Mouse (Mus musculus) CH12.LX (cell line): ENCODE measurements around the gene Leprot. TPM values are rescaled to one million over a fixed set of nuclear protein-coding genes. Genes with fewer than 3 reads are reported as not detected.

ENCODE experiments used
- DNase-seq: peaks from one replicate; pipeline ENCODE4 v3.0.0-alpha.2; 2013; ENCODE audit errors: extremely low read depth
- H3K27ac ChIP-seq: 2 replicates; pipeline ENCODE4 v1.5.1; 2012; ENCODE audit warnings: low read depth, mild to moderate bottlenecking, control low read depth, moderate library complexity; ENCODE audit not compliant: insufficient read depth
- H3K27me3 ChIP-seq: replicated peaks from 2 replicates; pipeline ENCODE3; 2012; ENCODE audit warnings: inconsistent platforms
- H3K36me3 ChIP-seq, 2 experiments: replicated peaks in 1 of 2; 2 replicates each; pipeline versions ENCODE3 to v1.6.1; 2012; ENCODE audit warnings: inconsistent platforms in 1 of 2, low read length in 1 of 2, mild to moderate bottlenecking in 1 of 2, mixed read lengths in 1 of 2, moderate library complexity in 1 of 2; ENCODE audit not compliant: control insufficient read depth in 1 of 2, insufficient read depth in 1 of 2
- H3K4me1 ChIP-seq, 2 experiments: 2 replicates each; pipeline ENCODE4 v1.6.1; 2012; ENCODE audit warnings: inconsistent platforms in 1 of 2, moderate library complexity in 1 of 2; ENCODE audit not compliant: insufficient read depth in 2 of 2, control insufficient read depth in 1 of 2
- H3K4me2 ChIP-seq: 2 replicates; pipeline ENCODE4 v1.6.1; 2012; ENCODE audit warnings: low read depth, mild to moderate bottlenecking, control low read depth; ENCODE audit not compliant: poor library complexity, insufficient read depth, severe bottlenecking
- H3K4me3 ChIP-seq, 3 experiments: fragments of 150-350 bp in 1 of 3; sonication (generic) in 1 of 3; replicated peaks in 1 of 3; 2 replicates each; pipeline versions ENCODE3 to v1.5.1; 2011 to 2012; ENCODE audit warnings: low read depth in 2 of 3, low read length in 2 of 3, mild to moderate bottlenecking in 2 of 3, moderate library complexity in 2 of 3, control low read depth in 1 of 3, improper control_type of control experiment in 1 of 3, inconsistent platforms in 1 of 3, mixed read lengths in 1 of 3; ENCODE audit not compliant: poor library complexity in 1 of 3
- H3K79me2 ChIP-seq: replicated peaks from 2 replicates; pipeline ENCODE4 v1.6.1; 2012; ENCODE audit warnings: mild to moderate bottlenecking, moderate library complexity; ENCODE audit not compliant: control insufficient read depth, poor library complexity, insufficient read depth, severe bottlenecking; ENCODE audit errors: extremely low read depth
- H3K9ac ChIP-seq: 2 replicates; pipeline ENCODE4 v1.6.1; 2012; ENCODE audit warnings: low read depth, mild to moderate bottlenecking, control low read depth, moderate library complexity; ENCODE audit not compliant: insufficient read depth
- H3K9me3 ChIP-seq: replicated peaks from 2 replicates; pipeline ENCODE3; 2012; ENCODE audit warnings: low read length, inconsistent platforms, mixed read lengths
- CHD2 ChIP-seq: IDR thresholded peaks from 2 replicates; pipeline ENCODE4 v1.6.1; 2011; ENCODE audit warnings: low read length, improper control_type of control experiment
- CTCF ChIP-seq, 2 experiments: IDR thresholded peaks in 1 of 2; conservative IDR thresholded peaks in 1 of 2; 2 replicates each; pipeline ENCODE4 v1.5.1; 2011 to 2012; ENCODE audit warnings: low read depth in 2 of 2, low read length in 2 of 2, improper control_type of control experiment in 1 of 2, inconsistent platforms in 1 of 2, mild to moderate bottlenecking in 1 of 2, moderate library complexity in 1 of 2
- E2F4 ChIP-seq: IDR thresholded peaks from 2 replicates; pipeline ENCODE4 v1.6.1; 2011; ENCODE audit warnings: low read depth, low read length, improper control_type of control experiment; ENCODE audit not compliant: insufficient replicate concordance
- EP300 ChIP-seq: IDR thresholded peaks from 2 replicates; pipeline ENCODE4 v1.6.1; 2011; ENCODE audit warnings: low read length, improper control_type of control experiment
- IRF4 ChIP-seq: IDR thresholded peaks from 2 replicates; pipeline ENCODE4 v1.6.1; 2014; ENCODE audit warnings: low read depth, mild to moderate bottlenecking, inconsistent platforms, low read length, improper control_type of control experiment
- MEF2A ChIP-seq: IDR thresholded peaks from 2 replicates; pipeline ENCODE4 v1.6.1; 2014; ENCODE audit warnings: low read depth, mild to moderate bottlenecking, inconsistent platforms, low read length, improper control_type of control experiment, borderline replicate concordance
- NELFE ChIP-seq: IDR thresholded peaks from 2 replicates; pipeline ENCODE4 v1.6.1; 2011; ENCODE audit warnings: low read depth, low read length, improper control_type of control experiment
- NRF1 ChIP-seq: IDR thresholded peaks from 2 replicates; pipeline ENCODE4 v1.6.1; 2014; ENCODE audit warnings: low read depth, mild to moderate bottlenecking, inconsistent platforms, low read length, improper control_type of control experiment, moderate library complexity
- RAD21 ChIP-seq: IDR thresholded peaks from 2 replicates; pipeline ENCODE4 v1.6.1; 2011; ENCODE audit warnings: low read depth, mild to moderate bottlenecking, low read length, improper control_type of control experiment, moderate library complexity
- RCOR1 ChIP-seq: conservative IDR thresholded peaks from 2 replicates; pipeline ENCODE4 v1.6.1; 2012; ENCODE audit warnings: low read depth, mild to moderate bottlenecking, inconsistent platforms, low read length, improper control_type of control experiment
- SMC3 ChIP-seq: IDR thresholded peaks from 2 replicates; pipeline ENCODE4 v1.6.1; 2011; ENCODE audit warnings: low read depth, low read length, improper control_type of control experiment
- TBP ChIP-seq: conservative IDR thresholded peaks from 2 replicates; pipeline ENCODE4 v1.6.1; 2011; ENCODE audit warnings: low read depth, low read length, improper control_type of control experiment
- UBTF ChIP-seq: IDR thresholded peaks from 2 replicates; pipeline ENCODE4 v1.6.1; 2012; ENCODE audit warnings: low read depth, mild to moderate bottlenecking, inconsistent platforms, low read length, improper control_type of control experiment, moderate library complexity
- USF1 ChIP-seq: IDR thresholded peaks from 2 replicates; pipeline ENCODE4 v1.6.1; 2014; ENCODE audit warnings: low read depth, mild to moderate bottlenecking, inconsistent platforms, low read length, improper control_type of control experiment
- dilution Hi-C: fragments of 300-500 bp; cut with MboI; formaldehyde crosslinking; loops from 2 replicates; pipeline ENCODE4 v1.14.3; 2020; ENCODE audit warnings: low sequenced_read_pairs; ENCODE audit not compliant: extremely low pct_unique_long_range_greater_than_20kb, extremely low pct_ligation_motif_present
- in situ Hi-C: fragments of 300-500 bp; cut with MboI; formaldehyde crosslinking; loops from 3 replicates; pipeline ENCODE4 v1.14.3; 2019; ENCODE audit warnings: low sequenced_read_pairs, low pct_ligation_motif_present, low pct_unique_long_range_greater_than_20kb, mixed read lengths
- polyA plus RNA-seq: library from polyadenylated mRNA; unstranded; fragments of >175 nt; gene quantifications from 2 replicates; pipeline ENCODE4 v1.2.1, GENCODE M21; 2012; ENCODE audit warnings: low read depth; ENCODE audit not compliant: insufficient read length
- total RNA-seq, 2 experiments: library from RNA; depleted of rRNA; stranded (reverse); fragments of 300-350 nt in 1 of 2; fragments of >200 nt in 1 of 2; gene quantifications; 2 replicates each; pipeline ENCODE4 v1.2.3; 2012 to 2014

The Leprot gene
- total and polyA plus RNA-seq, 3 experiments: 17.6 to 29.2 (median 24.2) TPM

GRCm38 (mm10) chr4:101603635-101604034 is 43.9 kb upstream of the Leprot start:
- TF ChIP-seq IRF4 (no peak), RCOR1 (no peak), MEF2A (no peak), SMC3 (no peak), USF1 (no peak), E2F4 (no peak), TBP (no peak), EP300 (no peak)
- TF ChIP-seq, all 38 proteins: peak for 0
- DNase-seq: no peak
- H3K27me3 ChIP-seq: no peaks in the 10 kb centered on the region
- H3K4me1 ChIP-seq: no peaks in the 10 kb centered on the region
- no peak overlapping the region for H3K4me2 ChIP-seq
- in situ Hi-C loops (no loop called here), dilution Hi-C loops (no loop called here)
- H3K9ac ChIP-seq: no peak overlapping the region
- no peaks in the 10 kb centered on the region for H3K36me3 ChIP-seq
- no peak overlapping the region for H3K27ac ChIP-seq
- H3K9me3 ChIP-seq: no peaks in the 10 kb centered on the region
- no peaks in the 10 kb centered on the region for H3K79me2 ChIP-seq
- H3K4me3 ChIP-seq: no peak overlapping the region

DNA sequence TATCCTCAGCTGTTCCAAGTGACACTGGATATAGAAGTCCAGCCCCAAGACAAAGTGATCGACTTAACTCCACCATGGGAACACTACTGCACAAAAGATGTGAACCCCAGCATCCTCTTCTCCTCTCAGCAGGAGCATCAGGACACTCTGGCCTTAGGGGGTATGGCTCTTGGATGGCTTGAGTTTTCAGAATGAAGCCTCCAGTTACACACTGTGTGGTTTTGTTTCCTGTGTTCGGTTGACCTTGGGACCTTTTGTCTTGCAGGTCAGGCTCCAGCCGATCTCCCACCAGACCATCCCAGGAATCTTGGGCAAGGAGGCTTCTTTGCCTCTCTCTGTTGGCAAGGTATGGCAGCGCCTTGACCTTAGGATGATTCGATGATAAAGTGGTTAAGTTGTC is 31.0 kb upstream of the Leprot start:
- H3K36me3 ChIP-seq: no peaks in the 10 kb centered on the region
- TF ChIP-seq SMC3 (no peak), UBTF (no peak), CHD2 (no peak), NELFE (no peak), NRF1 (no peak), TBP (no peak)
- no peaks in the 10 kb centered on the region for H3K79me2 ChIP-seq
- in situ Hi-C loops: no loop called here
- no peak overlapping the region for H3K27ac ChIP-seq
- no peak overlapping the region for H3K4me3 ChIP-seq
- H3K27me3 ChIP-seq: no peaks in the 10 kb centered on the region
- DNase-seq: no peak
- peaks cover 0 to 5% of the 10 kb centered on the region in 2 experiments; a peak in 2 of 4 replicates for H3K4me1 ChIP-seq
- dilution Hi-C loops: no loop called here
- H3K4me2 ChIP-seq: no peak overlapping the region
- H3K9ac ChIP-seq: no peak overlapping the region
- H3K9me3 ChIP-seq: no peaks in the 10 kb centered on the region

DNA sequence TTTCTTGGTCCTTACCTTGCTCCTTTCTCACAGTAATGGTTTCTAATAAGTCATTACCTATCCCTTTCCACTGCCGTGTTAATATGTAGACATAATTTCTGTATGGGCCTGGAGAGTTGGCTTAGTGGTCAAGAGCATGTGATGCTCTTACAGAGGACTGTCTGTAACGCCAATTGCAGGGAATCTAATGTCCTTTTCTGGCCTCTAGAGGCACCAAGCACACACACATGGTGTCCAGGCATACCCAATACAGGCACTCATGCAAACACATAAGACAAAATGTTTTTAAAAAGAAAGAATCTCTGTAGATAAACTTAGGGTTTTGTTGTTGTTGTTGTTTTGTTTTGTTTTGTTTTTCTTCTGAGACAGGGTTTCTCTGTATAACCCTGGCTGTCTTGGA is 29.8 kb upstream of the Leprot start:
- H3K4me1 ChIP-seq: peaks cover 0 to 6% of the 10 kb centered on the region in 2 experiments; a peak in 2 of 4 replicates
- no peaks in the 10 kb centered on the region for H3K79me2 ChIP-seq
- no peak overlapping the region for H3K9ac ChIP-seq
- H3K36me3 ChIP-seq: no peaks in the 10 kb centered on the region
- no peak overlapping the region for H3K4me2 ChIP-seq
- no peak overlapping the region for H3K4me3 ChIP-seq
- in situ Hi-C loops (no loop called here), dilution Hi-C loops (no loop called here)
- no peak for DNase-seq
- TF ChIP-seq CTCF (conservative IDR thresholded peaks at IDR 0.05 in 1 of 2, IDR thresholded peaks at IDR 0.05 in 1 of 2; ENCODE audit: low read depth in 2 of 2, low read length in 2 of 2) (peak in 1 of 2 experiments; percentile 40; a peak in 2 of 4 replicates), MEF2A (no peak), RAD21 (peak; percentile 35)
- H3K27ac ChIP-seq: no peak overlapping the region
- H3K9me3 ChIP-seq: no peaks in the 10 kb centered on the region
- H3K27me3 ChIP-seq: no peaks in the 10 kb centered on the region
